In the genomic region with DNA sequence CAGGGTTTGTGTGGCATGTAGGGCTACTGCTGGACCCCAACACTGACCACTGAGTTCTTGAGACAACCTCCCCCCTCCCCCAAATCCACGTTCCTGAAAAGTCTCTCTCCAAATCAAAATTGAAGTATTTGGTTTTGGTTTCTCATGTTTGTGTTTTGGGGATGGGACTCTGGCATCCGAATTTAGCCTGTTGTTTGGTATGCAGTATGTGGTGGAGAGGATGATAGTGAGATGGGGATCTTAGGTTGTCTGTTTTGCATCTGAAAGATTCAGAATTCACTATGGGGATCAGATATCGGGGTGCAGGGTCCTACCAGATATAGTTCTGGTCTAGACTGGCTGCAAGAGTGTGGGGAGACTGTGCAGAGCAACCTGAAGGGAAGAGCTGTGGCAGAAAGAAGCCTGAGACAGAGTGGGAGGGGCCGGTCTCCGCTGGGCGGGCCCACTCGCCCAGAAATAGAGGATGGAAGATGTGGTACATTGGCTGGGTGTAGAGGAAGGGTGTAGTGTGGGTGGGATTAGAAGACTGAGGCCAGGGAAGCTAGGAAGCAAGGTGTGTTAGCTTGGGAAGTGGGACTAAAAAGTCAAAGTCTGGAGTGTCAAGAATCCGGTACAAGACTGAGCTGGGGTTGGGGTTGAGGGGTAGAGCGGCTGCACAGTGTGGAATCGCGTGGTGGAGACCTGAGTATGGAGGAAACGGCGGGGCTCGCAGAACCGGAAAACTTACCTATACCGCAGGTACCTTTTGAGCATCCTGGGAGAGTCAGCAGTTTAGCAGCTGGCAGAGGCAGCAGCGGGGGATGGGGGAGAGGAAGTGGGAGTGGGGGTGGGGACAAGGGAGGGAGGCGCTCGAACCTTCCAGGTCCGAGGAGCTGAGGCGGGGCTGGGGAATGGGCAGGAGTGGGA, we compare ENCODE assay signal across 8 mouse cellular contexts. TPM values are rescaled to one million over a fixed set of nuclear protein-coding genes. Genes with fewer than 3 reads are reported as not detected.
DNase-seq lines count a peak whose midpoint lies in the region; ATAC-seq lines count a peak whose summit lies in the region.

A gene (plus strand): TSS at position 444 of the 906 bp plus-strand sequence.

- no peaks in the 10 kb centered on the region for H3K36me3 ChIP-seq in hindbrain, embryonic 15.5 days

- WGBS in hindbrain, embryonic 15.5 days: 6% methylated on average over 21 of the region's 21 CpGs

- no peaks in the 10 kb centered on the region for H3K9me3 ChIP-seq in hindbrain, embryonic 15.5 days

- peak; percentile 71 for DNase-seq in adipocyte (ENCODE audit: low spot score)
- peak; percentile 59 to 68 for DNase-seq in cerebellum, postnatal 14 days
- DNase-seq in gastrocnemius, adult 18-20 months (ENCODE audit: low spot score): peak; percentile 66
- peak; percentile 51 to 73 for DNase-seq in left cerebral cortex, adult 18-20 months (ENCODE audit: low spot score in 2 of 2)
- DNase-seq in lung, postnatal 36 days: peak; percentile 84
- peak; percentile 79 for DNase-seq in right cerebral cortex, adult 18-20 months
- peak; percentile 70 for DNase-seq in yolk sac, embryonic 10.5 days (ENCODE audit: low spot score)

- H3K4me2 ChIP-seq in hindbrain, embryonic 15.5 days: peak within 1 kb of the TSS; percentile 81

- peak within 1 kb of the TSS; percentile 39 for H3K9ac ChIP-seq in hindbrain, embryonic 15.5 days

- peak within 1 kb of the TSS; percentile 48 for H3K4me3 ChIP-seq in hindbrain, embryonic 15.5 days

- peak; percentile 54 for ATAC-seq in hindbrain, embryonic 15.5 days (ENCODE audit: low FRiP score, low read depth)

- peak within 1 kb of the TSS; percentile 52 for H3K27ac ChIP-seq in hindbrain, embryonic 15.5 days (replicated peaks)

- no peaks in the 10 kb centered on the region for H3K27me3 ChIP-seq in hindbrain, embryonic 15.5 days

- H3K4me1 ChIP-seq in hindbrain, embryonic 15.5 days (replicated peaks): peaks cover 30% of the 10 kb centered on the region

RNA-seq across cellular contexts. Expression of the gene that starts here (rescaled TPM):
- 1 to 10 TPM; 6.4 to 8.7 TPM for total RNA-seq in gastrocnemius, adult 18-20 months (2021)
- polyA plus RNA-seq in hindbrain, embryonic 15.5 days (2015; fragmentation: Nextera tagmentation; extraction: Ambion mirVana): 2.2 and 2.3 TPM in 2 replicates
- total RNA-seq in left cerebral cortex, adult 18-20 months (2021): 1 to 10 TPM; 6.5 to 7.3 TPM

Comparison
In these comparisons a context has a peak if more than half of its experiments do, and no peak if none do; other contexts are left out.
1. Peak in every context shown above with its lines: DNase-seq, ATAC-seq, H3K4me3 ChIP-seq and H3K27ac ChIP-seq.